Mouse (Mus musculus) adrenal gland (tissue): ENCODE results near the gene Ralgps1.

Source experiments
- intact Hi-C: fragments of 180-260 bp; cut with DNase I; formaldehyde crosslinking; loops from one replicate; pipeline ENCODE4 v1.15.1; 2025

The Ralgps1 gene

GRCm38 (mm10) chr2:33363890-33364289 lies 7.4 kb downstream of the Ralgps1 start:
- intact Hi-C loops = no loop called here

DNA sequence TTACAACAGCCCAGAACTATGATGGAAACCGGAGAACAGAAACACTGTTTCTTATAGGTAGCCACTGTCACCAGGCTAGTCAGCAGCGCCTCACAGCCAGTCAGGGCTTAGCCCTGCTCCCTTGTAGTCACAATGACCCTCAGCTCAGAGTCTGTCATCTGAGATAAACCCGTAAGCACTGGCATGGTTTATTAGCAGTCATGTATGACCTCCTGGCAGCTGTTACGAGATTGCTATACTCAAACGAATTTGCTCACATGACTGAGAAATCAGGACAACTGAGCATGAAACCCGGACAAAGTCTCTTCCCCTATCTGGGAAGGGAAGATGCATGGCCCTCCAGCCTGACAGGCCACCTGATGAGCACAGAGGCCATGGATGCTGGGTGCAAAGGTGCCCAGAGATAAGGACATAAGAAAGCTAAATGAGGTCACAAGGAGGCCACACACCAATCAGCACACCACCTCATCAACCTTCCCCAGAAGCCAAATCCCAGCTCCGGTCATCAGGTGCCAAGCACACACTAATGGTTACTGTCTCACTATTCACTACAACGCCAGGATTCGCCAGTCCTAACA lies 10.1 kb downstream of the Ralgps1 start:
- intact Hi-C loops = no loop called here

DNA sequence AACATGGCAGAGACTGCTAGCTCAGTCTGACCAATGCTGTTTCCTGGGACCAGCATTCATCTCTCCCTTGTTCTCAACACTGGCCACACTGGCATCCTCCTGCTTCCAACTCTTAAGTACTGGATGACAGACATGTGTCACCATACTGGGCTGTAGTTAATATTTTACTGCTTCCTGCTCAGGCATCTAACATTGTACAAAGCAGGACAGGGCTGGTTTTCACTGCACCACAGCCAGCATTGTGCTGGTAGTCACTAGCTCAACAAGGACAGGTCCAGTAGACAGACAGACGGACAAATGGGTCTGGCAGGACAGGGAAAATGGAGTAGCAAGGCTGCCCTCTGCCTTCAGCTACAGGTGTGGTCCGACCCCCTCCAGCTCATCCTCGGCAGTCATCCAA lies 10.7 kb downstream of the Ralgps1 start:
- intact Hi-C loops = no loop called here

DNA sequence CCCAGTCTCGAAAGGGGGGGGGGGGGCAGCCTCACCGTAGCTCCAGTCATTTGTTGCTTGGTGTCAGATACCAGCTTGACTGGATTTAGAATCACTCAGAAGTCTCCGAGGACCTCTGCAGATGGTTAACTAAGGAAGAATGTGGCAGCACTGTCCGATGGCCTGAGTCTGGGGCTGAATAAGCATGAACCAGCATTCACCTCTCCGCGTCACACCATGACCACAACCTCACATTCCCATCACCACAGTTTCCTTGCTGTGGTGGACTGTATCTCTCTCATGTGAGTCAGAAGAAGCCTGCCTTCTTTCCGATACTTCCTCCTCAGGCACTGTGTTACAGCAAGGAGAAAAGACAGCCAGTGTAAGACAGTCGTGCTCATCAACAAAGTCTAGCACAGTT lies 12.1 kb downstream of the Ralgps1 start:
- intact Hi-C loops = no loop called here

- intact Hi-C loops = no loop called here
Measured at GRCm38 (mm10) chr2:33357250-33357838, 13.9 kb downstream of the Ralgps1 start.

DNA sequence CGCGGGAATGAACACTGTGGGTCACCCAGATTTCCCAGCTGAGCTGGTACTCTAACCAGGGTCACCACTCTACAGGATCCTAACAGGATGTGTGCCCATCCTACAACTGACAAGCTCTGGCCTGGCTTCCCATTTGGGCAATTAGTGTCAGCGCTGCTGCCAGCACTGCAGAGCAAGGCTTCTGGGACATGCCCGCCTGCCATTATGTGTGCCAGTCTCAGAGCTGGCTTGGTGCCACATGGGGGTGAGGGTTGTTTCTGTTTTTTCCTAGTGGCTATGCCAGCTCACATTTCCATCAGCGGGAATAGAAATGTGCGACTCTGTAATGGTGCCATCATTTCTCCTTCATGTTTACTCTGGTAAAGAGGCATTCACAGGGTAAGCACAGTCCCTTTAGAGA lies 15.7 kb downstream of the Ralgps1 start:
- intact Hi-C loops = no loop called here

- intact Hi-C loops = no loop called here
Measured at GRCm38 (mm10) chr2:33353432-33353831, 17.9 kb downstream of the Ralgps1 start.

DNA sequence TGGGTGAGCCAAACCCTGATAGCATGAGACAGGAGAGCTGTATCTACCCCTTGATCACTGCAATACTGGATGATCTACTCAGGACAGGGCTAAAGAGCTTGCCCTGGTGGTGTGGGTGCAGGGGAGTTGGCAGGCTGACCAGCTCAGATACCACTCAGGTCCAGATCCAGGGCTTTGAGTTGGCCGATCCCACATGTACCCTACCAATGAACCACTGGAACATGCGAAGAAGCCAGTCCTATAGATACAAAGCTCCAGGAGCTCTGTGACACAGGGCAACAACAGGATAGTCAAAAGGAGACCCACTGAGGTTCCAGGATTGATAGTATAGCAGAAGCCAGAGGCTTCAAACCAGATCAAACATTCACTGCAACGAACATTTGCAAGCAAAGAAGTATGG lies 19.8 kb downstream of the Ralgps1 start:
- intact Hi-C loops = no loop called here

DNA sequence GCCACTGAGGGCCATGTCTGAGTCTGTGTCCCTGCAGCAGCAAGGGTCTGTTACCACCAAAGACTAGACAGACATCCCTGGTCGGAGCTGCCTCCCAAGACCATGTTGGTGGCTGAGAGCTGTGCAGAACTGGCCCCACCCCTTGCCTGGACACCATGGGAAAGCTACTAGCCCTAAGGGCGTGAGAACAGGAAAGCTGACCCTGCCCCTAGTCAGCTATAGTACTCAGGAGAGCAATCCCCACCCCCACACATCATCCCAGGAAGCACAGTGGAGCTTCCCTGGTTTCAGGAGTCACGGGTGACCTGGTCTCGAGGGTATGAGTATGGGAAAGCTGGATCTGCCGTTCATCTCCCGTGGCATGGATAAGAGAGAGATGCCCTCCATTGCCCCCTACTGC lies 20.4 kb downstream of the Ralgps1 start:
- intact Hi-C loops = no loop called here

DNA sequence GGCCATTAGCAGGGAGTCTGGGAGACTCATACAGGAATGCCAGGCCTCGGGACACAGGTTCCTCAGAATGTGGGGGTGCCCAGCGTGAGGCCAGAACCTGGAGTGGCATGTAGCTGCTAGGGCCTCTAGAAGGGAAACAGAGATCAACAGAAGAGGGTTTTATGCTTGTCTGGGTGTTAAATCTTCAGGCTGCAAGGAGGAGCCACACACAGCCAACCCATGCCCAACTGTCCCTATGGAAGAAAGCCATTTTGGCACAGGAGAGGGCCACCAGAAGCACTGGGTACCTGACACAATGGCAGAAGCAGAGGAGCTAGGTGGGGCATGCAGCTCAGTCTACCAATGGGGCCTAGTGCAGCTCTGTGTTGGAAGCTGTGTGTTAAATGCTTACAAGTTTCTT lies 21.7 kb downstream of the Ralgps1 start:
- intact Hi-C loops = loop anchor here (1.0 to 5.0 kb wide), 2 partner anchors 132 to 195 kb away; partner anchors contain the start of gene Angptl2

DNA sequence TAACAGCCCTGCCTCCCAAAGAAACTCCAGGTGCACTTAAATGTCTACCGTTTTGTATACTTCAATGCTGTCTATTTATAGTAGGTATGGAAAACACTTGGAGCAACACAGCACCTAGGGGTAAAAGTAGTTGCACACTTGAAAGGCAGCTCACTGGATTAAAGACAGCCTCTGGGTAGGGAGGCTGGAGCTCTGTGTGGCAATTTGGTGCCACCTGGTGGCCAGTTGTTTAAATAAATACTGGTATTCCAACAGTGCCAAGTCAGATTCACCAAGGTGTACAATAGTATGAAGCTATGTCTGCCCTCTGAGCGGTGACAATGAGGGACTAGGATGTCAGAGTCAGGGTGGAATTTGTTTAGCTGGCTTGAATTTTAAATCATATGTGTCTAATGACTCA lies 22.2 kb downstream of the Ralgps1 start:
- intact Hi-C loops = loop anchor here (1.0 to 5.0 kb wide), 2 partner anchors 132 to 195 kb away; partner anchors contain the start of gene Angptl2

GRCm38 (mm10) chr2:33348260-33348659 lies 23.0 kb downstream of the Ralgps1 start:
- intact Hi-C loops = loop anchor here (5.0 kb wide), 1 partner anchor 131 kb away; the partner anchor contains the start of gene Angptl2

GRCm38 (mm10) chr2:33347607-33348006 lies 23.7 kb downstream of the Ralgps1 start:
- intact Hi-C loops = loop anchor here (5.0 kb wide), 1 partner anchor 130 kb away; the partner anchor contains the start of gene Angptl2

DNA sequence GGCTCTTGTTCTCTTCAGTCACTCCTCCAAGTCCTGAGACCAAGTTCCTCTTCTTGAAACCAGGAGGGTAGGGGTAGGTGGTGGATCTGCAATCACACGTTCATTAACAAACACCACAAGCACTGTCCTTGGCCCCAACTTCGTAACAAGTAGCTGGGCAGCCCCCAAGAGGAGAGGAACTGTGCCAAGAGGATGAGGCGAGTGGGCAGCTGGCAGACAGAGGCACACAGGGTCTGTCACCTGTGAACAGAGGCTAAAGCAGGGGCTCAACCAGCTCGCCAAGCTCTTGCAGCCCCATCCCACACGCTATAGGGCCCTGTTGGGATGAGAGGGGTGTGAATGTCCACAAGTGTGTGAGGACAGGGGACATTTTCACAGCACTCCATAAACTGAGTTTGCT lies 24.5 kb downstream of the Ralgps1 start:
- intact Hi-C loops = loop anchor here (5.0 kb wide), 1 partner anchor 129 kb away; the partner anchor contains the start of gene Angptl2

DNA sequence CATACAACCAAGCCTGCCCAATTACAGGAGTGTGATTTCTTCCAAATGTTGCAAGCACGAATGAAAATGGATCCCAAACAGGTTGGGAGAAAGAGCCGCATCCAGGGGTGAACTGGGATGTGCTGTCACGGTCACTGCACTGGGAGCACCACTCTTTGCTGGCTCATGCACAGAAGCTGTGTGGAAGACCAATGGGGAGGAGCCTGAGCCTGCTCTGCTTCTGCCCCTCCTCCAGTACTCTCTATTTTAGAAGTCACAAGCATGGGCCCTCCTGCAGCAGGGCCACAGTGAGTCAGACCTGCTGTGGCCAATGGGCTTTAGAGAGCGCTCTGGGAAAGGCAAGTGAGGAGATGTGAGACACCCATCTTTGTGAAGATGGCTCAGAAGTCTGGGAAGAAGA lies 25.3 kb downstream of the Ralgps1 start:
- intact Hi-C loops = loop anchor here (5.0 kb wide), 1 partner anchor 129 kb away; the partner anchor contains the start of gene Angptl2

DNA sequence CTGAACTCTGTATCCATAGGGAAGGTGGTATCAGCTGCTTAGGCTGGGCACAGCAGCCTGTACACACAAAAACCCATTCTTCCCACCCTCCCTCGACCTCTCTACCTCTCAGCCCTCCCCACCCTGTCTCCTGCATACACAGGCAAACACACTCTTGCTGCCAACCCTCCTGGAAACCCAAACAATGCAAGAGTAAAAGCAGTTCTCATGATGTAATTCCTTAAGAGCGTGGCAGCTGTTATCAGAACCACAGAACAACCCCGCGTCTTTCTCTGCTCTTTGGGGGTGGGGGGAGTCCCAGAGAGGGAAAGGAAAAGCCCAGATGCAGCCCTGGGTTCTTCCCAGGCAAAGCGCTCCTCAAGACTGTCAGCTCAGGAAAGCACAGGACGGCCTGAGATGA lies 25.8 kb downstream of the Ralgps1 start:
- intact Hi-C loops = loop anchor here (5.0 kb wide), 1 partner anchor 128 kb away; the partner anchor contains the start of gene Angptl2

GRCm38 (mm10) chr2:33343413-33343812 lies 27.9 kb downstream of the Ralgps1 start:
- intact Hi-C loops = no loop called here

DNA sequence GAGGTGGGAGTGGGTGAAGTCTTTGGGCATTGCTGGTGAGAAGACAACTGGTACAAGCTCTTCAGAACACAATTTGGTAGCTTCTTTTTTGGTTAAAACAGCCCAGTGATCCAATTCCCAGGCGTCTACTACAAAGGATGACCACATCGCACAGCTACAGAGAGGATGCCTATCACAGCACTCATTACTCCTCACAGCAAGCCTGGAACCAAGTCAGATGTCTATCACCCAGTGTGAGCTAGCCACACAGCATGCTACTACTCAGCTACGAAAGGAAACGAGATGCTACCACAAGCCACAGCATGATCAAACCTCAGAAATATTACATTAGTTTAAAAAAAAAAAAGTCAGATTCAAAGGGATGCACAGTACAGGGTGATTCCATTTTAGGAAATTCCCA lies 29.1 kb downstream of the Ralgps1 start:
- intact Hi-C loops = no loop called here

DNA sequence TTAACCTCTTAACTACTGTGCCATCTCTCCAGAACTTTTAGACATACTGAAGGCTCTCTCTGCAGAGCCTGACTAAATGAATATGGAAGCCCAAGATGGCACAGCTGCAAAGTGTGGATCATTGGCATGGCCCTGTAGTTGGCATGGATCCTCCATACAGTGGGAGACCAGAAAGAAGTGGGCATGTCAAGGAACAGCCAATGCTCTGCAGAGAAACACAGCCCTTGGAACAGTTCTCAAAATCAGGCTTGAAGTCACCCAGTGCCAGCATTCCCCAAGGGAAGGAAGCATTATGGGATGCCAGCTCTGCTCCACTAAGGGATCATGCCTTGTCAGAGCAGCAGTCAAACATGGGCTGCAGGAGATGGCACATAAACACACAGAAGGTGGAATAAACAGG lies 35.5 kb downstream of the Ralgps1 start:
- intact Hi-C loops = no loop called here

DNA sequence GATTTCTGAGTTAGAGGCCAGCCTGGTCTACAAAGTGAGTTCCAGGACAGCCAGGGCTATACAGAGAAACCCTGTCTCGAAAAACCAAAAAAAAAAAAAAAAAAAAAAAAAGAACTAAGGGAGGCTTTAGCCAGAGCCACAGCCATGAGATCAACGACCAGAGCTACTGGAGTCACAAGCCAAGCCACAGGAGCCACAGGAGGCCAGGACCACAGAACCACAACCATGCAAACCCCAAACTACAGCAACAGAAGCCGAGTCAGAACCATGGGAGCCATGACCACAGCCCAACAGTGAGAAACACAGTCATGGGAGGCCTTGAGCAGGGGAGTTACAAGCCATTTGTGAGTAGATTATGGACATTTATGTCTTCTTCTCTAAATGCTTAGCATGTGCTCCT lies 41.7 kb downstream of the Ralgps1 start:
- intact Hi-C loops = no loop called here

DNA sequence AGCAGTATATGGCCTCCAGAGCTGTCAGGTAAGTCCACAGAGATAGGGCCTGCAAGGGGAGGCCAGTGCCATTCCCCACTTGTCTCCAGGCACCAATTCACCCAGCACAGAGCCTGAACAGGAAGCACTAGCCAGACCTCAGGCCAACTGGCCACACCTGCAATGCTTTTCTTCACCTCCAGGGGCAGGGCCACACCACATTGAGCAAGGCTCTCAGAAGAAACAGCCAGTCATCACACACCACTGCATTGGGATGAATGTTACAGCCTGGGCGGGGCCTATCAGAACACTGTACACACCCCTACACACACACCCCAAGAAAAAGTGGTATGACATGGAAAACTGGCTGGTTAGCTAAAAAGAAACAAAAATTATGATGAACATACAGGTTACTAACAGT lies 42.3 kb downstream of the Ralgps1 start:
- intact Hi-C loops = no loop called here

- intact Hi-C loops = no loop called here
Measured at GRCm38 (mm10) chr2:33325359-33325758, 45.9 kb downstream of the Ralgps1 start.
